Mouse (Mus musculus) inflammation-experienced regulatory T-cells (primary cell): ENCODE measurements around the gene Gm13695. TPM values are rescaled to one million over a fixed set of nuclear protein-coding genes. Genes with fewer than 3 reads are reported as not detected.

Source experiments
- polyA plus RNA-seq, 2 experiments: library from polyadenylated mRNA; unstranded; fragments of 100-300 nt; shearing (Covaris generic); gene quantifications; one replicate each; pipeline ENCODE4 v1.2.1; 2017

Gene Gm13695
- not detected for polyA plus RNA-seq

DNA sequence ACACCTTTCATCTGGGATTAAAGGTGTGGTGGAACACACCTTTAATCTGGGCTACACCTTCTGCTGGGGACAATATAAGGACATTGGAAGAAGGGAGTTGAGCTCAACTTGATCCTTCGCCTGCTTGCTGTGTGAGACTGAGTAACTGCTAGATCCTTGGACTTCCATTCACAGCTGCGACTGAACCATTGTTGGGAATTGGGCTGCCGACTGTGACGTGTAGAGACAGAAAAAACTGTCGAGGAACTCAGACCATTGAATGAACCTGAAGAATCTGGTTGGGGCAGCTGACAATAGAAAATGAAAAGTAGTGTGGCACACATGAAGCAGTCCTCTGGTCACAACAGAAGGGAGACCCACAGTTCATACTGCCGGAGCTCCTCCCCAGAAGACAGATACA, at the start of gene Gm13695:
Gene Gm13695, plus strand, starts transcription at position 301 of the 400 bp plus-strand sequence.

DNA sequence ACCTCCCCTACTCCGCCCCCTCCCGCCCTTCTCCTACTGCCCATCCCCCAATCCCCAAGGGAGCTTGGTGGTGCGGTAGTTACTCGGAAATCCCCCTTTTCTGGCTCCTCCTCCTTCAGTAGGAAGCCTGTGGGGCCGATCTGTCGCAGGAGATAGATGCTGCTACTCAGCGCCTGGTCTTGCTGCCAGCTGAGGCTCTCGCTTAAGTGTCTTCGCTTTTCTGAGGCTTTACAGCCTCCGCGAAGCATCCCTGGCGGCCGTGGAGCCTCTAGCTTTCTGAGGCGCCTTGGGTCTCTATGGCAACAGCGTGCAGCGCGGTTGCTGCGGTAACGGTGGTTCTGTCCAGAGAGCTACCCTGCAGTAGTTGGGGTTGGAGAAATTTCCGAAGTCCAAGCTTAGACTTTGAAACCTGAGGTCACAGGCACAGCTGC, 26.2 kb upstream of the Gm13695 start, which contains the start of gene Zswim2:
Gene Zswim2, minus strand, starts transcription at position 298 of the 431 bp plus-strand sequence.

DNA sequence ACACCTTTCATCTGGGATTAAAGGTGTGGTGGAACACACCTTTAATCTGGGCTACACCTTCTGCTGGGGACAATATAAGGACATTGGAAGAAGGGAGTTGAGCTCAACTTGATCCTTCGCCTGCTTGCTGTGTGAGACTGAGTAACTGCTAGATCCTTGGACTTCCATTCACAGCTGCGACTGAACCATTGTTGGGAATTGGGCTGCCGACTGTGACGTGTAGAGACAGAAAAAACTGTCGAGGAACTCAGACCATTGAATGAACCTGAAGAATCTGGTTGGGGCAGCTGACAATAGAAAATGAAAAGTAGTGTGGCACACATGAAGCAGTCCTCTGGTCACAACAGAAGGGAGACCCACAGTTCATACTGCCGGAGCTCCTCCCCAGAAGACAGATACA, 11.7 kb upstream of the Gm13695 start, which contains the start of gene Gm13698:
Gene Gm13698, plus strand, starts transcription at position 301 of the 400 bp plus-strand sequence.

DNA sequence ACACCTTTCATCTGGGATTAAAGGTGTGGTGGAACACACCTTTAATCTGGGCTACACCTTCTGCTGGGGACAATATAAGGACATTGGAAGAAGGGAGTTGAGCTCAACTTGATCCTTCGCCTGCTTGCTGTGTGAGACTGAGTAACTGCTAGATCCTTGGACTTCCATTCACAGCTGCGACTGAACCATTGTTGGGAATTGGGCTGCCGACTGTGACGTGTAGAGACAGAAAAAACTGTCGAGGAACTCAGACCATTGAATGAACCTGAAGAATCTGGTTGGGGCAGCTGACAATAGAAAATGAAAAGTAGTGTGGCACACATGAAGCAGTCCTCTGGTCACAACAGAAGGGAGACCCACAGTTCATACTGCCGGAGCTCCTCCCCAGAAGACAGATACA, 5.9 kb upstream of the Gm13695 start, which contains the start of gene Gm13693:
Gene Gm13693, plus strand, starts transcription at position 301 of the 400 bp plus-strand sequence.

DNA sequence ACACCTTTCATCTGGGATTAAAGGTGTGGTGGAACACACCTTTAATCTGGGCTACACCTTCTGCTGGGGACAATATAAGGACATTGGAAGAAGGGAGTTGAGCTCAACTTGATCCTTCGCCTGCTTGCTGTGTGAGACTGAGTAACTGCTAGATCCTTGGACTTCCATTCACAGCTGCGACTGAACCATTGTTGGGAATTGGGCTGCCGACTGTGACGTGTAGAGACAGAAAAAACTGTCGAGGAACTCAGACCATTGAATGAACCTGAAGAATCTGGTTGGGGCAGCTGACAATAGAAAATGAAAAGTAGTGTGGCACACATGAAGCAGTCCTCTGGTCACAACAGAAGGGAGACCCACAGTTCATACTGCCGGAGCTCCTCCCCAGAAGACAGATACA, 5.7 kb downstream of the Gm13695 start, which contains the start of gene Gm13696:
Gene Gm13696, plus strand, starts transcription at position 301 of the 400 bp plus-strand sequence.

DNA sequence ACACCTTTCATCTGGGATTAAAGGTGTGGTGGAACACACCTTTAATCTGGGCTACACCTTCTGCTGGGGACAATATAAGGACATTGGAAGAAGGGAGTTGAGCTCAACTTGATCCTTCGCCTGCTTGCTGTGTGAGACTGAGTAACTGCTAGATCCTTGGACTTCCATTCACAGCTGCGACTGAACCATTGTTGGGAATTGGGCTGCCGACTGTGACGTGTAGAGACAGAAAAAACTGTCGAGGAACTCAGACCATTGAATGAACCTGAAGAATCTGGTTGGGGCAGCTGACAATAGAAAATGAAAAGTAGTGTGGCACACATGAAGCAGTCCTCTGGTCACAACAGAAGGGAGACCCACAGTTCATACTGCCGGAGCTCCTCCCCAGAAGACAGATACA, 11.5 kb downstream of the Gm13695 start, which contains the start of gene Gm13694:
Gene Gm13694, plus strand, starts transcription at position 301 of the 400 bp plus-strand sequence.

DNA sequence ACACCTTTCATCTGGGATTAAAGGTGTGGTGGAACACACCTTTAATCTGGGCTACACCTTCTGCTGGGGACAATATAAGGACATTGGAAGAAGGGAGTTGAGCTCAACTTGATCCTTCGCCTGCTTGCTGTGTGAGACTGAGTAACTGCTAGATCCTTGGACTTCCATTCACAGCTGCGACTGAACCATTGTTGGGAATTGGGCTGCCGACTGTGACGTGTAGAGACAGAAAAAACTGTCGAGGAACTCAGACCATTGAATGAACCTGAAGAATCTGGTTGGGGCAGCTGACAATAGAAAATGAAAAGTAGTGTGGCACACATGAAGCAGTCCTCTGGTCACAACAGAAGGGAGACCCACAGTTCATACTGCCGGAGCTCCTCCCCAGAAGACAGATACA, 17.3 kb downstream of the Gm13695 start, which contains the start of gene Gm13697:
Gene Gm13697, plus strand, starts transcription at position 301 of the 400 bp plus-strand sequence.

DNA sequence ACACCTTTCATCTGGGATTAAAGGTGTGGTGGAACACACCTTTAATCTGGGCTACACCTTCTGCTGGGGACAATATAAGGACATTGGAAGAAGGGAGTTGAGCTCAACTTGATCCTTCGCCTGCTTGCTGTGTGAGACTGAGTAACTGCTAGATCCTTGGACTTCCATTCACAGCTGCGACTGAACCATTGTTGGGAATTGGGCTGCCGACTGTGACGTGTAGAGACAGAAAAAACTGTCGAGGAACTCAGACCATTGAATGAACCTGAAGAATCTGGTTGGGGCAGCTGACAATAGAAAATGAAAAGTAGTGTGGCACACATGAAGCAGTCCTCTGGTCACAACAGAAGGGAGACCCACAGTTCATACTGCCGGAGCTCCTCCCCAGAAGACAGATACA, 23.1 kb downstream of the Gm13695 start, which contains the start of gene Gm13691:
Gene Gm13691, plus strand, starts transcription at position 301 of the 400 bp plus-strand sequence.

Other genes with a start within 250 kb of the Gm13695 start
- gene Itgav, start 242.9 kb upstream of the Gm13695 start, polyA plus RNA-seq: 10 to 100 TPM; 45.9 to 89.9 TPM
- 1 to 10 TPM in 1 of 2 experiments, under 1 TPM in 1; 0.76 to 2.0 TPM for gene Fam171b, start 154.7 kb upstream of the Gm13695 start, polyA plus RNA-seq
- gene Zswim2, start 26.1 kb upstream of the Gm13695 start, polyA plus RNA-seq: not detected
- gene Gm13698, start 11.6 kb upstream of the Gm13695 start, polyA plus RNA-seq: not detected
- gene Gm13693, start 5.8 kb upstream of the Gm13695 start, polyA plus RNA-seq: not detected
- gene Gm13696, start 5.8 kb downstream of the Gm13695 start, polyA plus RNA-seq: not detected
- not detected for gene Gm13694, start 11.6 kb downstream of the Gm13695 start, polyA plus RNA-seq
- gene Gm13697, start 17.4 kb downstream of the Gm13695 start, polyA plus RNA-seq: not detected
- not detected for gene Gm13691, start 23.2 kb downstream of the Gm13695 start, polyA plus RNA-seq